Mouse (Mus musculus): ENCODE measurements around the gene Plpp7. TPM values are rescaled to one million over a fixed set of nuclear protein-coding genes. Genes with fewer than 3 reads are reported as not detected.

Gene Plpp7
- polyA plus RNA-seq, 1 experiment: 7.7 TPM

- 95% methylated on average over 5 of the region's 5 CpGs for WGBS
Observed at GRCm38 (mm10) chr2:32139377-32139776, 44.0 kb downstream of the Plpp7 start.

DNA sequence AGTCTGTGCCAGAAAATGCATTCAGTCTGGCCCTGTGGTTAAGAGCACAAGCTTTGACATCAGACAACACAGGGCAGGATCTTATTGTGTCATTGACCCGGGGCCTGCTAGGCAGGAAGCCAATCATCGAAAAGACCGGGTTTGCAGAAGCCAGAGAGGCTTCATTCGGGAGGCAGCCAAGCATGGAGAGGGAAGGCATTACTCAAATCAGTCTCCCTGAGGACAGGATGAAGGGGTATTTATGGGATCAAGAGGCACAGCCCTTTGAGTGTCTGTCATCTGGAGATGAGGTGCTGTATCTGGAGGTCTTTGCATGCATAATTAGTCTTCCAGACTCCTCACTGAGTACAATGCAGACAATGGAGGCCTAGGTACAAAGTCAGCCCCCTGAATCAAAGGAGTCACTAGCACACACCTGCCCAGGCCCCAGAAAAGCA is 45.2 kb downstream of the Plpp7 start:
- DNase-seq: no peak
- H3K4me1 ChIP-seq (replicated peaks; ENCODE audit: control insufficient read depth, insufficient read depth, low read length): peaks cover 2% of the 10 kb centered on the region; the same call in 1 of the 2 replicates
- 79% methylated on average over 4 of the region's 4 CpGs for WGBS

More at GRCm38 (mm10) chr2:32139377-32139776, 44.0 kb downstream of the Plpp7 start:
- no peak for TF ChIP-seq POLR2A (IDR thresholded peaks at IDR 0.05; ENCODE audit: control insufficient read depth, extremely low read depth, insufficient read depth, low read length, poor library complexity)
- TF ChIP-seq CTCF (IDR thresholded peaks at IDR 0.05; ENCODE audit: borderline replicate concordance, control insufficient read depth, extremely low read depth, insufficient read depth, low read length, poor library complexity): no peak
- Histone ChIP-seq H3K4me3 (ENCODE audit: control insufficient read depth, insufficient read depth, low read length) (no peak overlapping the region), H3K36me3 (ENCODE audit: control insufficient read depth, insufficient read depth, low read length) (no peaks in the 10 kb centered on the region), H3K4me1 (replicated peaks; ENCODE audit: control insufficient read depth, insufficient read depth, low read length) (peaks cover 2% of the 10 kb centered on the region; the same call in 1 of the 2 replicates), H3K27me3 (ENCODE audit: control insufficient read depth, insufficient read depth, low read length) (no peaks in the 10 kb centered on the region), H3K27ac (ENCODE audit: control insufficient read depth, insufficient read depth, low read length) (no peak overlapping the region)
- no peak for DNase-seq

GRCm38 (mm10) chr2:32141602-32142001 is 46.3 kb downstream of the Plpp7 start:
- Histone ChIP-seq H3K27me3 (ENCODE audit: control insufficient read depth, insufficient read depth, low read length) (no peaks in the 10 kb centered on the region), H3K36me3 (ENCODE audit: control insufficient read depth, insufficient read depth, low read length) (no peaks in the 10 kb centered on the region), H3K4me1 (replicated peaks; ENCODE audit: control insufficient read depth, insufficient read depth, low read length) (peaks cover 2% of the 10 kb centered on the region; the same call in 1 of the 2 replicates), H3K27ac (ENCODE audit: control insufficient read depth, insufficient read depth, low read length) (no peak overlapping the region), H3K4me3 (ENCODE audit: control insufficient read depth, insufficient read depth, low read length) (no peak overlapping the region)
- no peak for DNase-seq
- 85% methylated on average over 6 of the region's 6 CpGs for WGBS
- no peak for TF ChIP-seq POLR2A (IDR thresholded peaks at IDR 0.05; ENCODE audit: control insufficient read depth, extremely low read depth, insufficient read depth, low read length, poor library complexity)
- TF ChIP-seq CTCF (IDR thresholded peaks at IDR 0.05; ENCODE audit: borderline replicate concordance, control insufficient read depth, extremely low read depth, insufficient read depth, low read length, poor library complexity): no peak

More for the DNA sequence above, 45.2 kb downstream of the Plpp7 start:
- Histone ChIP-seq H3K36me3 (ENCODE audit: control insufficient read depth, insufficient read depth, low read length) (no peaks in the 10 kb centered on the region), H3K27ac (ENCODE audit: control insufficient read depth, insufficient read depth, low read length) (no peak overlapping the region), H3K27me3 (ENCODE audit: control insufficient read depth, insufficient read depth, low read length) (no peaks in the 10 kb centered on the region), H3K4me3 (ENCODE audit: control insufficient read depth, insufficient read depth, low read length) (no peak overlapping the region)
- TF ChIP-seq CTCF (IDR thresholded peaks at IDR 0.05; ENCODE audit: borderline replicate concordance, control insufficient read depth, extremely low read depth, insufficient read depth, low read length, poor library complexity): no peak

- WGBS: 84% methylated on average over 6 of the region's 6 CpGs
- no peak overlapping the region for H3K4me3 ChIP-seq (ENCODE audit: control insufficient read depth, insufficient read depth, low read length)
- no peak overlapping the region for H3K27ac ChIP-seq (ENCODE audit: control insufficient read depth, insufficient read depth, low read length)
- no peaks in the 10 kb centered on the region for H3K27me3 ChIP-seq (ENCODE audit: control insufficient read depth, insufficient read depth, low read length)
- no peaks in the 10 kb centered on the region for H3K36me3 ChIP-seq (ENCODE audit: control insufficient read depth, insufficient read depth, low read length)
- TF ChIP-seq CTCF (IDR thresholded peaks at IDR 0.05; ENCODE audit: borderline replicate concordance, control insufficient read depth, extremely low read depth, insufficient read depth, low read length, poor library complexity): no peak
- H3K4me1 ChIP-seq (replicated peaks; ENCODE audit: control insufficient read depth, insufficient read depth, low read length): peaks cover 1% of the 10 kb centered on the region; the same call in 1 of the 2 replicates
- no peak for DNase-seq
Observed at GRCm38 (mm10) chr2:32142368-32142767, 47.0 kb downstream of the Plpp7 start.

DNA sequence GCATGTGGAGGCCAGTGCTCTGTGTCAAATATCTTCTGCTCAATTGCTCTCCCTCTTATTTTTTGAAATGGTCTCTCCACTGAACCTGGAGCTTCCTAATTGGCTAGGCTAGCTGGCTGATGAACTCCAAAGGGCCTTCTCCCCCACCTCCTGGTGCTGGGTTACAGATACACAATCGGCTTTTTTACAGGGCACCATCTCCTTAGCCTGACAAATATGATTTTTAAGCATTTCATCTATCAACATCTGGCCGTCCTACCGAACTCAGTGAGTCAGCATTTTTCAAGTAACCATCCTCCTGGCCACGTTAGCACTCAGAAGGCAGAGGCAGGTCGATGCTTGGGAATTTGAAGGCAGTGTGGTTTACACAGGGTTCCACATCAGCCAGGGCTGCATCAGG is 49.3 kb downstream of the Plpp7 start:
- WGBS: 57% methylated on average over 5 of the region's 5 CpGs
- H3K36me3 ChIP-seq (ENCODE audit: control insufficient read depth, insufficient read depth, low read length): no peaks in the 10 kb centered on the region
- TF ChIP-seq POLR2A (IDR thresholded peaks at IDR 0.05; ENCODE audit: control insufficient read depth, extremely low read depth, insufficient read depth, low read length, poor library complexity) (no peak), CTCF (IDR thresholded peaks at IDR 0.05; ENCODE audit: borderline replicate concordance, control insufficient read depth, extremely low read depth, insufficient read depth, low read length, poor library complexity) (no peak)
- DNase-seq: no peak
- H3K4me3 ChIP-seq (ENCODE audit: control insufficient read depth, insufficient read depth, low read length): no peak overlapping the region
- H3K4me1 ChIP-seq (replicated peaks; ENCODE audit: control insufficient read depth, insufficient read depth, low read length): no peaks in the 10 kb centered on the region
- no peaks in the 10 kb centered on the region for H3K27me3 ChIP-seq (ENCODE audit: control insufficient read depth, insufficient read depth, low read length)
- H3K27ac ChIP-seq (ENCODE audit: control insufficient read depth, insufficient read depth, low read length): no peak overlapping the region

DNA sequence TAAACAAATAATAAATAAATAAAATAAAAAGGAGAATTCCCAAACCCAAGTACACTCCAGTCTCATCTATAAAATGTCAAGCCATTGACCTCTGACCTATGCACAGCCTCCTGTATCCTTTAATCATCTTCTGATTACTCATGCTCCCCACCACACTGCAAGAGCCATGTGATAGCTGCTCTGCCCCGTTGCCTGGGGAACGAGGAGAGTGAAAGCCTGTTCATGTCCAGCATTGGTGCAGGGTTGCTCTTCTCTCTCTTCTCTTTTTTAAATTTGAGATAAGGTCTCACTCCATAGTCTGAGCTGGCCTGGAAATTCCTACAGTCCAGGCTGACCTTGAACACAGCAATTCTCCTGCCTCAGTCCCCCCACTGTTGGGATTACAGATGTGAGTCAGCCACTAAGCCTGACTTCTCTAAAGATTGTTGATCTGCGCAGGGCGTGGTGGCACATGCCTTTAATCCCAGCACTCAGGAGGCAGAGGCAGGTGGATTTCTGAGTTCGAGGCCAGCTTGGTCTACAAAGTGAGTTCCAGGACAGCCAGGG is 51.4 kb downstream of the Plpp7 start:
- H3K27ac ChIP-seq (ENCODE audit: control insufficient read depth, insufficient read depth, low read length): no peak overlapping the region
- DNase-seq: no peak
- 79% methylated on average over 5 of the region's 5 CpGs for WGBS

DNA sequence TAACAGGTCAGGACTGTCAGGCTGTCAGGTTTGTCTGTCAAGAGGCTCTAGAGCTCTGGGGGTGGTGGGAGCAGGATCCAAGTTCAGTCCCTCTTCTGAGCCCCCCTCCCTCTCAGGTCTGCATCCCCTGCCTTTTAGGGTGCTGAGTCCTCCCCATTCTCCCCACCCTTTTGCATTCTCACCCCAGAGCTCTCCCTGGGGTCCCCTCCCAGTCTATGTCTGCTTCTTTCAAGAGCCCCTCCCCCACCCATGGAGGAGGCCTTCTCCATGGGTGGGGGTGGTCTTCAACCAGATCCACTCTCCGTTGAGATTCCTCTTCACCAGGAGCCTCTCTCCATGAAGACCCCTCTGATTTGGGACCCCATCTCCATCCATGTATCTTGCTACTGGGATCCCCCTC is 54.8 kb downstream of the Plpp7 start:
- DNase-seq: no peak
- no peak overlapping the region; the same call in 1 of the 2 replicates for H3K27ac ChIP-seq (ENCODE audit: control insufficient read depth, insufficient read depth, low read length)
- H3K4me3 ChIP-seq (ENCODE audit: control insufficient read depth, insufficient read depth, low read length): no peak overlapping the region
- peaks cover 35% of the 10 kb centered on the region for H3K4me1 ChIP-seq (replicated peaks; ENCODE audit: control insufficient read depth, insufficient read depth, low read length)
- H3K27me3 ChIP-seq (ENCODE audit: control insufficient read depth, insufficient read depth, low read length): no peaks in the 10 kb centered on the region
- TF ChIP-seq POLR2A (IDR thresholded peaks at IDR 0.05; ENCODE audit: control insufficient read depth, extremely low read depth, insufficient read depth, low read length, poor library complexity) (no peak), CTCF (IDR thresholded peaks at IDR 0.05; ENCODE audit: borderline replicate concordance, control insufficient read depth, extremely low read depth, insufficient read depth, low read length, poor library complexity) (no peak)
- H3K36me3 ChIP-seq (ENCODE audit: control insufficient read depth, insufficient read depth, low read length): no peaks in the 10 kb centered on the region
- WGBS: 65% methylated on average over 1 of the region's 1 CpGs

More for the DNA sequence above, 51.4 kb downstream of the Plpp7 start:
- H3K27me3 ChIP-seq (ENCODE audit: control insufficient read depth, insufficient read depth, low read length): no peaks in the 10 kb centered on the region
- H3K4me3 ChIP-seq (ENCODE audit: control insufficient read depth, insufficient read depth, low read length): no peak overlapping the region
- no peaks in the 10 kb centered on the region for H3K36me3 ChIP-seq (ENCODE audit: control insufficient read depth, insufficient read depth, low read length)
- peaks cover 9% of the 10 kb centered on the region for H3K4me1 ChIP-seq (replicated peaks; ENCODE audit: control insufficient read depth, insufficient read depth, low read length)
- no peak for TF ChIP-seq POLR2A (IDR thresholded peaks at IDR 0.05; ENCODE audit: control insufficient read depth, extremely low read depth, insufficient read depth, low read length, poor library complexity)
- TF ChIP-seq CTCF (IDR thresholded peaks at IDR 0.05; ENCODE audit: borderline replicate concordance, control insufficient read depth, extremely low read depth, insufficient read depth, low read length, poor library complexity): no peak

All from thymus, adult 2 months (tissue).